Mouse (Mus musculus): ENCODE results near the gene 2210016L21Rik.

- no peak for TF ChIP-seq TAL1 (IDR thresholded peaks at IDR 0.05; ENCODE audit: low read length)
- no peak for TF ChIP-seq GATA1 (IDR thresholded peaks at IDR 0.05; ENCODE audit: low read length)
These were observed 35.0 kb downstream of the 2210016L21Rik start for GRCm38 (mm10) chr5:114976935-114977334.
